Mouse (Mus musculus) left cerebral cortex, adult 18-20 months (tissue): ENCODE results near the gene Plac1. TPM values are rescaled to one million over a fixed set of nuclear protein-coding genes. Genes with fewer than 3 reads are reported as not detected.
"Not testable (repeated sequence)": the region's sequence is repeated elsewhere in the genome, so short reads cannot be mapped to it uniquely, and the experiment has no call there.

ENCODE experiments used
- DNase-seq, 2 experiments: peaks; one replicate each; pipeline ENCODE4 v3.0.0; 2021 to 2022; ENCODE audit warnings: low spot score in 2 of 2, mixed read lengths in 1 of 2
- microRNA-seq, 2 experiments: library from miRNA; unstranded; fragments of <30 nt; microRNA quantifications; one replicate each; pipeline ENCODE4 v1.2.0; 2021
- total RNA-seq, 2 experiments: library from RNA; stranded (reverse); gene quantifications; 2 replicates each; pipeline ENCODE4 v1.2.3; 2021

Gene Plac1
- total RNA-seq, 2 experiments from 2014 or later = not detected

DNA sequence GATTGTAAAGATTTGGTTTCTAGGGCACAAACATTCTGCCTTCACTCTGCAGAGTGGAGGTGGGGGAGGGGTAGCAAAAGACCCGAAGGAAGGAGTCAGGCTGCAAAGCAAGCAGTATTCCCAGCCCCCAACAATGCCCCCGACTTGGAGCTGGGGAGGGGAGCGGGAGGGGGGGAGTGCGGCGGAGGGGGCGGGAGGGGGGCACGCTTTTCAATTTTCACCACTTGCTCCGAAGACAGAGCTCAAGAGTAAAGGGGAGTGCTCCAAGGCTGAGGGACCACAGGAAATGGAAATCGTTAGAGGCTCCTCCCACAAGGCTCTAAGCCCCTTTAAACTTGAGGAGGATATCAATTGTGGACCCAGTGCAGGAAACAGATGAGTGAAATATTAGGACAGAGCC, 189.6 kb downstream of the Plac1 start:
- DNase-seq = no peak

DNA sequence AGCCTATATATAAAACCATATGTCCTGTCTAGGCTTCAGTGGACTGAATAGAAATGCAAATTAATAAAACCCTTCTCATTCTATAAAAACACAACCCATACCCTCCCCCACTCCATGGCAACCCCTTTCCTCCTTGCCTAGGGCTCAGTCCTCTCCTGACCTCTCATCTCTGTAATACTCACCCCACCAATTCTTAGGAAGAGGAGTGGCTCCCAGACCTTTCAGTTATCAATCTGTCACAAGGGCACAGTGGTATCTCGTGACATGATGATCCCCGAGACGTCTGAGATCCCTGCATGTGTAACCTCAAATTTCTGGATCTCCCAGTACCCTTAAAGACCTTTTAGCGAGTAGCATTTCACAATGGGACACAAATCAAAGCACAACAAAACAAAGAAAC, 190.7 kb downstream of the Plac1 start:
- no peak for DNase-seq

DNA sequence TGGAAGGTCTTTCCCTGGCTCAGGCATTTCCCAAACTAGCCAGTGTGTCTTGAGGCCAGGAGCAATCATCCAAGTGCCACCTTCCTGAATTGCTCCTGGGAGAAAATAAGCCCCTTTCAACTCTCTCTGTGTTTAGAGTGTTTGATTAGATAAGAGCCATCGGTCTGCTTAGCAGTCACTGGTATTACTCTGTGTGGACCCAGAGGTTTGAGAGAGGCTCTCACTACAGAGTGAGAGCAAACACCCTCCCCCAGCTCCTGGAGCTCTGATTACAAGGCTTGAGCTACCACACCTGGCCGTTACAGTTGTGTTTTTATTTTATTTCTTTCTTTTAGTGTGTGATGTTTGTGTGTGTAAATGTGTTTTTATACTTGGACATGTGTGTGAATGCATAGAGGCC, 193.0 kb downstream of the Plac1 start:
- DNase-seq = no peak

DNA sequence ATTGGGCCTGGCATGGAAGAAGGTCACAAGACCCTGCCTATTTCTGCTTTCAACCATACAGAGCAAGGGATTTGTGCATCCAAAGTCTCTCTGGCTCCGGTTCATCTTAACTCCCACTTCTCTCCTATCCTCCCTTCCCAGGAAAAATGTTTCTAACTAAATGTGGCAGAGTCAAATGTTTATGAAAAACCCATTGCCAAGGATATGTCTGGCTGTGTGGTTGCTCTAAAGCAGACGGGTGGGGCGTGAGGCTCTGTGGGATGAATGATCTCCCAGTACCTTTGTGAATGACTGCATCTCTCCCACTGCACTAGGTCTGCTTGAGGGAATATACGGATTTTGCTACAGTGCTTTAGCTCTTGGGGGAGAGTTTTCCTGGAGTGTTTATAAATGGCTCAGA, 193.9 kb downstream of the Plac1 start:
- DNase-seq = no peak

DNA sequence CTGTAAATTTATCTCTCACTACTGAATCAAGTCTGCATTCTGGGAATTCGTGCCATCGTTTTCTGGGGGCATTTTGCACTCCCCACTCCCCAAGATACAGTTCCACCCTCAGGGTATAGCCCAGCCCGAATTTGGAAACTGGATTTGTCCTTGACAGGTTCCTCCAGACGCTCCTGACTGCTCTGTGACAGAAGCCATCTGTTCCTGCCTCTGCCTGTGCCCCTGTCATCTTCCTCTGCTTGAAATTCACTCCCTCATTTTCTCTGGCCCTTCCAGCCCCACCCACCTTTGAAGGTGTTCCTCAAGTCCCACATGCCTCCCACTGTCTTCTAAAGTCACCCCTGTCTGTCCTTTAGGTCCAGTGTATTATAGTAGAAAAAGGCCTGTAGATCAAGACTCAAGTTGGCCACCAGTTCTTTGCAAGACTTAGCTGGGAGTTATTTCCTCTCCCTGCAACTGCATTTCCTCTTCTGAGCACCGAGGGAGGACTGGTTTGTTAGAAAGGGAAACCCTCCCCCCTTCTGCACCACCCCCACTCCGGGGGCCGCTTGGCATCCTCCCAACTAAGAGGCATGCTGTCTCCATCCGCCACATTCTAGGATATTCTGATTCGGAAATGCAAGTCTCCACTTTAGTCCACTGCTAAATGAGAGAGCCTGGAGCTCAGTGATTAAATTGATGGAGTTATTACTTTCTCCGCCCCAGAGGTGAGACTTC, 194.6 kb downstream of the Plac1 start:
- no peak for DNase-seq

DNA sequence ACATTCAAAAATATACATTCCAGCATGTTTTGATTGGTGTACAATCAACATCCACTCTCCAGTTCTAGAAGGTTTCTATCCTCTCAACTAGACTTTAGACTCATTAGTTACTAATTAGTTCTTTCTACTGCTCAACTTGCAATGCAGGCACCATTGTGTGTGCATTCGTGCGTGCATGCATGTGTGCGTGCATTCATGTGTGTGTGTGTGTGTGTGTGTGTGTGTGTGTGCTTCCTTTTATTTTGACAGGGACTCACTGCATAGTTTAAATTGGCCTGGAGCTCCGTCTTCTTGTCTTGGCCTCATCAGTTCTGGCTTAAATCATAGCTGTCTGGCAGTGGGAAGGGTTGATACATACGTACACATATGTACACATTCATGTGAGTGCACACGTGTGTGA, 198.9 kb downstream of the Plac1 start:
- no peak for DNase-seq

DNA sequence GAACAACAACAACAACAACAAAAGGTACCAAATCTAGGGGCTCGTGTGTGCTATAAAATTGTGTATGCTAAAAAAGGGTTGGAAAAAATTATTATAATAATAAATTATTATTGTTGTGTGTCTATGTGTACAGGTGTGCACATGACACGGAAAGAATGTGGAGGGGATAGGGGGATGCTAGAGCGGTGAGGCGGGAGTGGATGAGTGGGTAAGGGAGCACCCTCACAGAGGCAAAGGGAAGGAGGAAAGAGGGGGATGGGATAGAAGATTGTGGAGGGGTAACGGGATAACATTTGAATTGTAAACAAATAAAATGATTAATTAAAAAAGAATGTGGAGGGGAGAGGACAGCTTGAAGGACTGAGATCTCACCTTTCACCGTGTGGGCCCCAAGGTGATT, 199.8 kb downstream of the Plac1 start:
- no peak for DNase-seq

DNA sequence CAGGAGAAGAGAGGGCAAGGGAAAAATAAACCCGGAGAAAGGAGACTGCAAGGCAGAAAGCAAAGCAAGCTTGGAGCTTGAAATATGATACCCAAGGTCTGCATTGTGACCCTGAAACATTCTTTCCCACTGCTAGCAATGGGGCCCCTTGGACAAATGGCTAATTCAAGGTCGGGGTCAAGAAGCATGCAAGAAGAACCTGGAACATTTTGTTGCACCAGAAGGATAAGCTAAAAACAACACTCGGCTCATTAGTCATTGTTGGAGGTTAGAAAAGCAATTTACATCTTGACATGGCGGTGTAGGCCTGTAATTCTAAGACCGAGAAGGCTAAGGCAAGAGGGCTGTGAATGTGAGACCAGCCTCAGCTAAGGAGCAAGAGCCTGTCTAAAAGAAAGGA, 200.3 kb downstream of the Plac1 start:
- DNase-seq = no peak

DNA sequence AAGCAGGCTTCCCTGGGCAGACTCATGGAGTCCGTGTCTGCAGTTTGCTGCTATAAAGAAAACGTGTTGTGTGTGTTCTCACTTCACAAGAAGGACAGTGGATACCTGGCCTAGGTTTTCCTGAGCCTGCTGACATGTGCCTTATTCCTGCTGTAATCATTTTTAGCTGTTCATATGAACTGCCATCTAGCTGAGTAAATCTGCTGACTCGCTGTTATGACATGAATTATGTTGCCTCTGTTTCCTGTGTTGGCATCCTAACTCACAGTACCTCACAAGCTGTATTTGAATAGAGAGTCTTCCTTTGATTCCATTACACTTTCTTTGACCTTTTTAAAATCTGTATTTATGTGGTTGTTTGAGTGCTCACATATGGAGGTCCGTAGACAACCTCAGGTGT, 201.7 kb downstream of the Plac1 start:
- no peak for DNase-seq

DNA sequence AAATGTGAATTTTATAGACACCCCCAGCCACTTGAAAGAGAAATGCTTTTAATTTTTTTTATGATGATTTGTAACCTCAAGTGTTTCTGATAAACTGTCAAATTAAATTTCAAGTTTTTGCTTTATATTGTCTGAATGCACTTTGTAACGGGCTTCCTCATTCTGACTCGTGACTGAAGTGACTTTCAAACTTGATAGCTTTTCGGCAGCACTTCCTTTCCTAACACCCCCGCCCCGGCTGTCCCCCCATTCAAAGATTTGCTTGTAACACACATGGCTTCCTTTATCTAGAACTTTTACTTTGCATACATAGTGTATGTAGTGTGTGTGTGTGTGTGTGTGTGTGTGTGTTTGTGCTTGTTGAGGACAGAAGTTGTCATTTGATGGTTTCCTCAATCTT, 210.4 kb downstream of the Plac1 start:
- no peak for DNase-seq

DNA sequence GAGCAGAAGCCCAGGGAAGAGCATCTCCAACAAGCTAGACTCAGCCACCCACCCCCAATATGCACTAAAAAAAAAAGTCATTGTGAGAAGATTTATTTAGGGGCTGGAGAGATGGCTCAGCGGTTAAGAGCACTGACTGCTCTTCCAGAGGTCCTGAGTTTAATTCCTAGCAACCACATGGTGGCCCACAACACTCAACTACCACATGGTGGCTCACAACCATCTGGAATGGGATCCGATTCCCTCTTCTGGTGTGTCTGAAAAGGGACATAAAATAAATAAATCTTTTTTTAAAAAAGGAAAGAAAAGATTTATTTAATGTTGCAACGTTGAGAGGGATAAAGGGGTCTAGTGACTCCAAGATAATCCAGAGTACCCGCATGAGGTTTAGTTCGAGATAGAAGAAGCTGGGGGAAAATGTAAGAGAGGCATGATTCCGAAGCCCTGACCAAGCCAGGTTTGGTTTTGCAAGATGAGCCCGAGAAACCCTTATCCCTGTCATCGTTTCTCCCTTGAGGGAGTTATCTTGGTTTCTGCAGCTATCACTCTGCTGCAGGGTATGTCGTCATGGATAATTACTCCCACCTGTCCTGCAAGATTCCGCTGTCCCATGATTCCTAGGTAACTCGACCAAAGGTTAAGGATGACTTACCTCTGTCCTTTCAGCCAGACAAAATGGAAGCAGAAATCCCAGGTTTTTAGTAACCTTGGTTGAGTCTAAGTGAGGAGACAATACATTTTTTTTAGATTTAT, 214.3 kb downstream of the Plac1 start:
- no peak for DNase-seq

DNA sequence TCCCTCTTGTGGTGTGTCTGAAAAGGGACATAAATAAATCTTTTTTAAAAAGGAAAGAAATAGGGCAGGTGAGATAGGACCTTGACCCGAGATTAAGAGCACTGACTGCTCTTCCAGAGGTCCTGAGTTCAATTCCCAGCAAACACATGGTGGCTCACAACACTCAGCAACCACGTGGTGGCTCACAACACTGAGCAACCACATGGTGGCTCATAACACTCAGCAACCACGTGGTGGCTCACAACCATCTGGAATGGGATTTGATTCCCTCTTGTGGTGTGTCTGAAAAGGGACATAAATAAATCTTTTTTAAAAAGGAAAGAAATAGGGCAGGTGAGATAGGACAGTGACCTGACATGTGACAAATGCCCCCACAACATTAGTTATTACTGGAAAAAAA, 215.6 kb downstream of the Plac1 start:
- DNase-seq = not testable (repeated sequence)

DNA sequence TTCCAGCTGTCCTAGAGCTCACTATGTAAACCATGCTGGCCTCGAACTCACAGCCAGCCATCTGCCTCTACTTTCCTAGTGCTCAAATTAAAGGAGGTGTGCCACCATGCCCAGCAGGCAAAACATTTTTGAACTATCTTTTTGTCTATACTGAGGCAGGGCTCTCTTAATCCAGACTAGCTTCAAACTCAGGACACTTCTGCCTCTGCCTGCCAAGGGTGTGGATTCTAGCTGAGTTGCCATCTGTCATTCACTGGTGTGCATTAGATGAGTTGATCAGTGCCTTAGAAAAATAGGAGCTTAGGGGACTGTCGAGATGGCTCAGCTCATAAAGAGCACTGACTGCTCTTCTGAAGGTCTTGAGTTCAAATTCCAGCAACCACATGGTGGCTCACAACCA, 216.9 kb downstream of the Plac1 start:
- DNase-seq = no peak

Small RNA genes within 50 kb of the gene (microRNA-seq; reads per million reads assigned to microRNA genes)
- gene Mir322 = 396 to 423 reads per million in 2 experiments
- 205 to 444 reads per million in 2 experiments for gene Mir351
- gene Mir450-1 = 0.21 to 0.25 reads per million in 2 experiments
- 0 to 0.42 reads per million in 2 experiments for gene Mir450-2
- gene Mir450b = 1.5 to 1.9 reads per million in 2 experiments
- 12.9 to 18.9 reads per million in 2 experiments for gene Mir503
- gene Mir542 = 14.6 to 19.9 reads per million in 2 experiments

Other genes starting within 250 kb of the Plac1 start
- gene Fam122b, start 29.7 kb upstream of the Plac1 start, total RNA-seq = 1 to 10 TPM; 4.0 to 4.2 TPM
- not detected for gene Fam122c, start 33.3 kb upstream of the Plac1 start, total RNA-seq
- 10 to 100 TPM; 14.3 to 16.1 TPM for gene Mospd1, start 130.4 kb upstream of the Plac1 start, total RNA-seq
- gene Etd, start 194.8 kb upstream of the Plac1 start, total RNA-seq = not detected